Mouse (Mus musculus): ENCODE measurements around the gene Fkbp10. TPM values are rescaled to one million over a fixed set of nuclear protein-coding genes. Genes with fewer than 3 reads are reported as not detected.

The Fkbp10 gene
- polyA plus RNA-seq, 1 experiment from 2014 or later: 48.0 TPM

DNA sequence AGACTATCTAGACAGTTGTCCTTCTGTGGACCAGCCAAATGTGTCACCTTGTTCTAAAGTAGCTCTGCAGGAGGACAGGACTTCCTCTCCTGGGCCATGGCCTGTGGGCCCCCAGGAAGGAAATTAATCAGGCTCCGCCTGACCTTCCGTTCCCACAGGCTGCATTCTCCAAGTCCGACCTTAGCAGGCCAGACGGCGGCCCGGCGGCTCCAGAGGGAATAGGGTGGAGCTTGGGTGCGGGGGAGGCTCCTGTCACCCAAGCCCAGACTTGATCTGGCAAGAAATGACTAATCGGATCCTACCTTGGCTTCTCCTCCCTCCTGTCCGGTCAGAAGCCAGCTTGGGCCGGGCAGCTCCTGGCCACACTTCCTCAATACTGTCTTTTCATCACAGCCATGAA, 20.3 kb upstream of the Fkbp10 start:
- 36% methylated on average over 11 of the region's 11 CpGs for WGBS
- H3K4me2 ChIP-seq (replicated peaks): peak overlapping the region; percentile 59
- peak overlapping the region; percentile 64; the same call in 1 of the 2 replicates for H3K4me3 ChIP-seq

DNA sequence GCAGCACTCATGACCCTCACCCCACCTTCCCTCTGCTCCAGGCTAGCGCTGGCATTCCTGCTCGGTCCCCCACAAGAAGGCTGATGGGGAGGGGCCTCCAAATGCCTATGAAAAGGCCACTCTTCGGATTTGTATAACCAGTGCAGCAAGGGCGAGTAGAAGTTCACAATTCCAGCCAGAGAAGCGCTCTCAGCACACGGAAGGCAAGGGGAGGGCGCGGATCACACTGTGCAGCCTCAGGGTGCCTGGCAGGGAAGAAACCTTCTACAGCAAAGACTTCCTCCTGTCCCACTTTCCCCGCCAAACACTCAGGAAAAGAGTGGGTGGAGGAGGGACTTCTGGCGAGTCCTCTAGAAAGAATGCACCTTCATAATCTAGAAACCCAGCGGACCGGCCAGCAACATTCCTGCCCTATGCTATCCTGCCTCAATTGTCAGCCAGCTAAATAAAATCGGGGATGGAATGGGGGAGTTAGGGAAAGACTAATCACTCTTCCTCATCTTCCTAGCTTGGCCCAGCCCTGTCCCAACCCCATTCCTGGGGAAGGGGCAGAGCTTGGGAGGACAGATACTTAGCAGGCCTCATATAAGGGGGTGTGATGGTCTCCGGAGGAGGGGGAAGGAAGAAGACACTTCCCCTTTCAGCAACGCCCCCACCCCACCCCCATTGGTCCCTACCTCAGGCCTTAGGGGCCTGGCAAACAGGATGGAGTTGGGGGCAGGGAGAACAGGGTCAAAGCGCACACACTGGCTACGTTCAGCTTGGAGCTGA, 19.5 kb upstream of the Fkbp10 start:
- ATAC-seq (ENCODE audit: low FRiP score, low read depth): no peak
- H3K27me3 ChIP-seq: peaks cover 41% of the 10 kb centered on the region
- no peaks in the 10 kb centered on the region for H3K9me3 ChIP-seq
- peak overlapping the region; percentile 59 for H3K4me2 ChIP-seq (replicated peaks)
- no peak overlapping the region; the same call in 1 of the 2 replicates for H3K27ac ChIP-seq (replicated peaks)
- no peak overlapping the region; the same call in 1 of the 2 replicates for H3K9ac ChIP-seq (replicated peaks)
- WGBS: 30% methylated on average over 16 of the region's 17 CpGs
- H3K4me3 ChIP-seq: peak overlapping the region; percentile 64
- H3K36me3 ChIP-seq: no peaks in the 10 kb centered on the region
- H3K4me1 ChIP-seq: peaks cover 25% of the 10 kb centered on the region

More for the DNA sequence above, 20.3 kb upstream of the Fkbp10 start:
- H3K4me1 ChIP-seq: peaks cover 28% of the 10 kb centered on the region
- no peaks in the 10 kb centered on the region for H3K9me3 ChIP-seq
- no peaks in the 10 kb centered on the region for H3K36me3 ChIP-seq
- H3K9ac ChIP-seq (replicated peaks): 0 out of 2 replicates have a peak overlapping the region, but pooled peaks have one; percentile 3
- ATAC-seq (ENCODE audit: low FRiP score, low read depth): no peak
- H3K27me3 ChIP-seq: peaks cover 36% of the 10 kb centered on the region
- no peak overlapping the region for H3K27ac ChIP-seq (replicated peaks)

DNA sequence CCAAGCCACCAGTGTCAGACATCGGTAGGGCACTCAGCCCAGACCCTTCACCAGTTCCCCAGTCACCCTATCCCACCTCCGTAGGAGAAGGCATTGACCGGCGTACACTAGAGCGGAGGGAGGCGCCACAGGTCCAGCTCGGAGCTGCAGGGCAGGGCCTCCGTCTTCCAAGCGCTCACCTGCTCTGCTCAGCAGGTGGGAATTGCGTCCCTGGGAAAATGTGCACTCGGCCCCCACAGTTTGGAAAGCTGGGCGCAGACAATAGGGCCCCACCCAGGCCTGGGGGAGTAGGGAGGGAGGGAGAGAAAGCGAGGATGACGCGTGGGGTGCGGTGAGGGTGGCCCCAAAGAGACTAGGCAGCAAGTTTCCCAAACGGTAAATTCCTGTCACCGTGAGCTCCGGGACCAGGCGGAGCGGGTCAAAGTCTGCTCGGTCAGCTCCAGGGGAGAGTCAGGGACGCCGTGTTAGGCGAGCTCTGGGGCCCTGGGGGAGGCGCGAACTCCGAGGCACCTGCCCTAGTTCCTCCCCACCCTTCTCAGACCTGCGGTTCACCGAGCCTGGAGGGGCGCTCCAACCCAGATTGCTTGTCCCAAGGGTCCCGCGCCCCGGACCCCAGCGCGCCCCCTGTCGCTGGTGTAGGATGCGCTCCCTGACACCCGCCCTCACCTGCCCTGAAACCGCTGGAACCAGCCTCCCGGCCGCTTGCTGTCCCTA, 18.5 kb upstream of the Fkbp10 start:
- H3K4me3 ChIP-seq: peak overlapping the region; percentile 64
- H3K9ac ChIP-seq (replicated peaks): peak overlapping the region; percentile 78
- H3K9me3 ChIP-seq: no peaks in the 10 kb centered on the region
- H3K27me3 ChIP-seq: peaks cover 41% of the 10 kb centered on the region
- peak overlapping the region; percentile 56; the same call in 1 of the 2 replicates for H3K27ac ChIP-seq (replicated peaks)
- peaks cover 25% of the 10 kb centered on the region for H3K4me1 ChIP-seq
- peak overlapping the region; percentile 59 for H3K4me2 ChIP-seq (replicated peaks)
- ATAC-seq (ENCODE audit: low FRiP score, low read depth): peak; percentile 45
- 2% methylated on average over 36 of the region's 42 CpGs for WGBS
- H3K36me3 ChIP-seq: no peaks in the 10 kb centered on the region

DNA sequence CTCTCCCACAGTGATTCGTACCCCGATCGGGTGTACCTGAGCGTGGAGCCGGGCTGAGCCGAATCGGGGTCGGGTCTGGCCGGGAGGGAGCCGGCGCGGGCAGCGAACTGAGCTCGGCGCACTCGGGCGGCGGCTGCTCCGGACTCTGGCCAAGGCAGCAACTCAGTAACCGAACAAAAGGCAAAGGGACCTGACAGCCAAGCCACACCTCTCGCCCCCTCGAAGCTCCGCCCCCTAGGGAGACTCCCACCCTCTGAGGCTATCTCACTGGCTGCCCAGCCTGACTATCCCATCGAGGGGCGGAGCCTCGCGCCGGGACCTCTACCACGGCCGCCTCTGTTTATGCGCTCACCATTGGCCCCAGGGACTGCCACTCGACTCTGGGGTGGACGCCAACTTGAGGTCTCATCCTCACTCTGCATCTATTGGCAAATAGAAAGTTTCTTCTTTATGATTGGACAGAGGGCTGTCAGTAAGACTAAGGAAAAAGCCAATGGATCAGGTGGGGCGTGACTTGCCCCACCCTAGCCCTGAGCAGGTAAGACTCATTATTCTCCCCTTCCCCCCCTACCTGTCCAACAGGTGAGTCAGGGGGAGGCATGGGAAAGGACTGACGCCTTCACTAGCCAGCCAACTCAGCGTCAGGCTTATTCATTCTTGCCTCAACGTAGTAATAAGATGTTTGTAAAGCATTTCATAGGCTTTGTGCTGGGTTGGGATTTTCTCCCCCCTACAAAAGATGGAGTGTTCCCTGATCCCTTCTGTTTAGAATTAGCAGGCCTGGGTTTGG, 17.7 kb upstream of the Fkbp10 start, which contains the start of gene Jup:
Gene Jup, minus strand, starts transcription at position 164 of the 790 bp plus-strand sequence.
- ATAC-seq (ENCODE audit: low FRiP score, low read depth): peak; percentile 98
- Histone ChIP-seq H3K27ac (replicated peaks) (peak within 1 kb of the TSS; percentile 56; the same call in 1 of the 2 replicates), H3K36me3 (no peaks in the 10 kb centered on the region), H3K4me3 (peak within 1 kb of the TSS; percentile 64), H3K27me3 (peaks cover 41% of the 10 kb centered on the region), H3K9ac (replicated peaks) (peak within 1 kb of the TSS; percentile 78), H3K9me3 (no peaks in the 10 kb centered on the region), H3K4me1 (peaks cover 25% of the 10 kb centered on the region), H3K4me2 (replicated peaks) (peak within 1 kb of the TSS; percentile 59)
- 2% methylated on average over 36 of the region's 37 CpGs for WGBS

DNA sequence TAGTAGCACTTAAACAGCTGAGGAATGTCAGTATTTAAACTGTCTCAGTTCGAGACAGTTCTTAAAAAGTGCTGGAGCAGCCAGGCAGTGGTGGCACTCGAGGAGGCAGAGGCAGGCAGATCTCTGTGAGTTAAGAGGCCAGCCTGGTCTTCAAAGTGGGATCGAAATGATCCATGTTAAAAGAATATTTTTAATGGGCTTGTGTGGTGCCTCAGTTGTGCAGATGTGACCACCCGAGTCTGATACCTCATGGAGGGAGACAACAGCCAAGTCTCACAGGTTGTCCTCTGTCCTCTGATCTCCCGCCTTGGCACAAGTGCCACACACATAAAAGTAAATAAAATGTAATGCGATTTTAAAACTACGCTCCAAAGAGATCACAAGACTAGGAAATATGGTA, 17.0 kb upstream of the Fkbp10 start:
- WGBS: 94% methylated on average over 7 of the region's 7 CpGs
- Histone ChIP-seq H3K4me2 (replicated peaks) (no peak overlapping the region), H3K4me1 (peaks cover 28% of the 10 kb centered on the region), H3K4me3 (no peak overlapping the region), H3K27me3 (peaks cover 41% of the 10 kb centered on the region), H3K27ac (replicated peaks) (no peak overlapping the region), H3K9ac (replicated peaks) (no peak overlapping the region), H3K36me3 (no peaks in the 10 kb centered on the region), H3K9me3 (no peaks in the 10 kb centered on the region)
- ATAC-seq (ENCODE audit: low FRiP score, low read depth): no peak

DNA sequence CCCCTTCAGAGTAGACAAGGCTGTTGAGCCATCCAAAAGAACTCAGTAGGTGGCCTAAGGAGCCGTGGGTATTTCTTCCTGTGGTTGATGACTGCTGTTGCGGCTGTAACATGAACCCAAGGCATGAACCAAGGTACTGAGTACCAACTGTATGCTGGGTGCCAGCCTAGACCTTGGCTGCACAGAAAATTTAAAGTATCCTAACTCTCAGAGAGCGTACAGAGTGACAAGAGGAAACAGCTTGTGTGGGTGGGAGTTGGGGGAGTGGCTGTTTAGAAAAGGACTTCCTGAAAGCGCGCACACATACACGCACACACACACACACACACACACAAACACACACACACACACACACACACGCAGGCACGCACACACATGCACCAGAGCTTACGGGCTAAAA, 16.2 kb upstream of the Fkbp10 start:
- 88% methylated on average over 9 of the region's 9 CpGs for WGBS
- no peak overlapping the region for H3K4me3 ChIP-seq
- ATAC-seq (ENCODE audit: low FRiP score, low read depth): no peak
- no peak overlapping the region for H3K9ac ChIP-seq (replicated peaks)
- H3K27ac ChIP-seq (replicated peaks): no peak overlapping the region
- no peaks in the 10 kb centered on the region for H3K36me3 ChIP-seq
- H3K4me1 ChIP-seq: peaks cover 28% of the 10 kb centered on the region
- no peak overlapping the region for H3K4me2 ChIP-seq (replicated peaks)
- H3K27me3 ChIP-seq: peaks cover 36% of the 10 kb centered on the region
- no peaks in the 10 kb centered on the region for H3K9me3 ChIP-seq

DNA sequence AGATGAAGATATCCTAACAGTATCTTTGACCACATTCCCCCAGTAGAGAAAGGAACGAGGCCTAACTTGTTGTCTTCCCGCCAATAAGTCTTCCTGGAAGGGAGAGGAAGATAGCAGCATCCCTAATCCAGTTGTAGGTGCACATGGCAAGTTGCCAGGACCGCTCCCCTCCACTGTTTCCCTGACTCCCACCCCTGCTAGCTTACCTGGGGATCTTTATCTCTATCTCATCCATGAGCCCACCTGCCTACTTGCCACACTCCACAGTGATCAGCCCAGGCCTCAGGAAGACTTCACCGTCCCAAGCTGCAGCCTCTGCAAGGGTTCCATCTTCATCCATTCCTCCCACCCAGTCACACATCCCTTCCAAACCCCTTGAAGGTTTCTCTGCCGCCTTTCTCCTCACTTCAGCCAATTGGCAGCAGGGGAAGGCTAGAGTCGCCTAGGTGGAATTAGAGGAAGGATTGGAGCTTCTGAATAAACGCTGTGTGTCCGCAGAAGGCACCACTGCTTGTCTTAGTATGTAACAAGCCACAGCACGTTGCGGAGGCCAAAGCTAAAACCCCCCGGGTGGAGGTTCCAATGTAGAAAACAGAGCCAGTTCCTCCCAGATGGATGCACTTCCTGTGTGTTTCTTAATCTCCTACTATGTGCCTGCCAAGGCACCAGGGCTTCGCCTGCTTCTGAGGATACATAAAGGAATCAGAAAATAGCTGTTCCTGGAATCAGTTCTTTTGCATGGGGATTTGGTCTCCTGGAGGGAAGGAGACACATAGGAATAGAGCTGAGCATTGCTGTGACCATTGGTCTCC, 15.6 kb upstream of the Fkbp10 start:
- Histone ChIP-seq H3K27me3 (peaks cover 30% of the 10 kb centered on the region), H3K27ac (replicated peaks) (no peak overlapping the region), H3K4me2 (replicated peaks) (no peak overlapping the region), H3K9me3 (no peaks in the 10 kb centered on the region), H3K4me3 (no peak overlapping the region), H3K4me1 (peaks cover 28% of the 10 kb centered on the region), H3K36me3 (no peaks in the 10 kb centered on the region), H3K9ac (replicated peaks) (no peak overlapping the region)
- WGBS: 77% methylated on average over 12 of the region's 12 CpGs
- no peak for ATAC-seq (ENCODE audit: low FRiP score, low read depth)

DNA sequence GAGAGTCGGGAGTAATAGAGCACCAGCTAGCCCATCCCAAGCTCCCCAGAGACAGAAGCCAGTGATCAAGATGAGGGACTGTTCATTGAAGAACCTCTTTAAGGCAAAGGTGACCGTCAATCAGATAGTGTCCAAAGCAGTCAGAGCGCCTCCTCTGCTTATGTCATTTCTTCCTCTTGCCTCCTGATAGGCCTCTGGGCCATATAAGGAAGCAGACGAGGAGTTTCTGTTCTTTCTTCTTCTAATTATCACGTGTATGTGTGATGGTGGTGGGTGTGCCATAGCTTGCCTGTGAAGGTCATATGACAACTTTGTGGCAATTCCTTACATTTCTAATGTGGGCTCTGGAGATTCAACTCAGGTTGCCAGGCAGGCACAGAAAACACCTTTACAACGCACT, 14.7 kb upstream of the Fkbp10 start:
- H3K27ac ChIP-seq (replicated peaks): no peak overlapping the region
- H3K4me1 ChIP-seq: peaks cover 19% of the 10 kb centered on the region
- H3K27me3 ChIP-seq: peaks cover 21% of the 10 kb centered on the region
- H3K9ac ChIP-seq (replicated peaks): no peak overlapping the region
- 78% methylated on average over 6 of the region's 6 CpGs for WGBS
- no peaks in the 10 kb centered on the region for H3K9me3 ChIP-seq
- H3K4me3 ChIP-seq: no peak overlapping the region
- no peaks in the 10 kb centered on the region for H3K36me3 ChIP-seq
- ATAC-seq (ENCODE audit: low FRiP score, low read depth): no peak
- H3K4me2 ChIP-seq (replicated peaks): no peak overlapping the region

GRCm38 (mm10) chr11:100402240-100402639, 13.3 kb upstream of the Fkbp10 start:
- Histone ChIP-seq H3K9me3 (no peaks in the 10 kb centered on the region), H3K27me3 (peaks cover 7% of the 10 kb centered on the region), H3K36me3 (no peaks in the 10 kb centered on the region), H3K4me3 (no peak overlapping the region), H3K4me2 (replicated peaks) (no peak overlapping the region), H3K4me1 (peaks cover 5% of the 10 kb centered on the region), H3K27ac (replicated peaks) (no peak overlapping the region), H3K9ac (replicated peaks) (no peak overlapping the region)
- ATAC-seq (ENCODE audit: low FRiP score, low read depth): no peak
- WGBS: 54% methylated on average over 6 of the region's 6 CpGs

DNA sequence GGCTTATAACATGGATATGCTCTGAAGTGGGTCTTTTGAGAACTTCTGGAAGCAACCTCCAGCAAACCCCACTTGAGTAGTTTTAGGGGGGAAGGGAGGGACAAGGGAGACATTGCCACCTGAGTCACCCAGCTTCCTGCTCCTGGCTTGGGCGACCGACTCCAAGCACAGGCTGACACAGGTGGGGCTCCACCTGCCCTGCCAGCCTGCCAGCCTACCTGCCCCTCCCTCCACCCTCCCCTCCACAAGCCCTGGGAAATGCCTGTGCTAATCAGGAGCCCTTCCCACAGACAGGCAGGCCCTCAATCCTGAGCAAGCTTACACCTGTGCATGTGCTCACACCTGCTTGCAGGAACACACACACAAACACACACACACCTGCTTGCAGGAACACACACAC, 12.8 kb upstream of the Fkbp10 start:
- no peaks in the 10 kb centered on the region for H3K36me3 ChIP-seq
- no peaks in the 10 kb centered on the region for H3K9me3 ChIP-seq
- H3K27ac ChIP-seq (replicated peaks): no peak overlapping the region
- no peak for ATAC-seq (ENCODE audit: low FRiP score, low read depth)
- H3K27me3 ChIP-seq: 0 out of 2 replicates have a peak, but pooled peaks cover 5% of the 10 kb centered on the region
- no peak overlapping the region for H3K9ac ChIP-seq (replicated peaks)
- WGBS: 82% methylated on average over 2 of the region's 2 CpGs
- no peak overlapping the region for H3K4me2 ChIP-seq (replicated peaks)
- no peak overlapping the region for H3K4me3 ChIP-seq
- peaks cover 3% of the 10 kb centered on the region; the same call in 1 of the 2 replicates for H3K4me1 ChIP-seq

Data from midbrain, embryonic 12.5 days (tissue).